Mouse (Mus musculus): ENCODE data around the gene Crim1.

DNA sequence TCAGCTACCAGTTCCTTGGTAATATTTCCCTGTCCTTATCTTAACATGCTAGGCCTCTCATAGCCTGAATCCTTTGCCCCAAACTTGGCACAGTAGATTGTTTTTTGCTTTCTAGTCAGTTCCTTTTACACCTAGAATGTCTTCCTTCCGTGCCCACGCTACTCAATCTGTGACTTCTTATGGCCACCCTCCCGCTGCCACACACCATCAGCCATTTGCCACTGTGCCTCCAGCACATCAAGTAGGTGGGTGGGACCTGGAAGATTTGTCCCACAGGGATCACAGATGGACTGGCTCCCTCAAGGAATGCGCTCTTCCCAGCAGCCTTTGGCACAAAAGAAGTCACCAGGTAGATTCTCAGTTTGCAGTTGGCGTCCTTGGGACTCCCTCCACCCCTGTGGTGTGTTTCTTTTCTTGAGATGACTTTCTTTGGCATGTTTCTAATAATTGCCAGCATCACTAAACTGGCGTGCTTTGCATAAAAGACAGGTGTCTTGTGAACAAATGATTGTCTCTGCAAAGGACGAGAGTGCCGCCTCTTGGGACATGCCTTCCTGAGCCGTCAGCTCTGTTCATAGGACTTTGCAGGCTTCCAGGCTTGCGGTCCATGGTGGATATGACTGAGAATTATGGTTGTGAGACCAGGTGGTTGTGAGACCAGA lies 92.9 kb downstream of the Crim1 start:
- TF ChIP-seq CTCF (IDR thresholded peaks at IDR 0.05; ENCODE audit: borderline replicate concordance, control insufficient read depth, extremely low read depth, insufficient read depth, low read length, poor library complexity) (no peak), POLR2A (IDR thresholded peaks at IDR 0.05; ENCODE audit: control insufficient read depth, extremely low read depth, insufficient read depth, low read length, poor library complexity) (no peak)
